Mouse (Mus musculus): Measurements from ENCODE around the gene St14.

GRCm38 (mm10) chr9:31070706-31071105 is 60.9 kb downstream of the St14 start:
- no peak for TF ChIP-seq USF1 (IDR thresholded peaks at IDR 0.05; ENCODE audit: low read depth)
- no peak for TF ChIP-seq POLR2A (IDR thresholded peaks at IDR 0.05; ENCODE audit: insufficient read length, low read depth)
- TF ChIP-seq E2F4 (IDR thresholded peaks at IDR 0.05; ENCODE audit: insufficient read depth): no peak
- TF ChIP-seq MAX (IDR thresholded peaks at IDR 0.05; ENCODE audit: low read depth): no peak
- no peak for TF ChIP-seq REST (IDR thresholded peaks at IDR 0.05; ENCODE audit: insufficient read depth, insufficient read length)
- TF ChIP-seq POLR2AphosphoS2 (IDR thresholded peaks at IDR 0.05; ENCODE audit: insufficient read length, low read depth): no peak
- TF ChIP-seq MYOD1 (IDR thresholded peaks at IDR 0.05; ENCODE audit: control insufficient read depth in 1 of 3, insufficient read length in 2 of 3, low read depth in 2 of 3): no peak
- no peak for TF ChIP-seq TCF3 (IDR thresholded peaks at IDR 0.05; ENCODE audit: insufficient read length, low read depth)
- TF ChIP-seq MYOG (IDR thresholded peaks at IDR 0.05; ENCODE audit: control insufficient read depth in 1 of 3, insufficient read depth in 1 of 3, insufficient read length in 2 of 3, low read depth in 2 of 3): no peak
